Mouse (Mus musculus) cortical plate, adult 2 months (tissue): ENCODE results near the gene Tmem160.

Source experiments
- CTCF ChIP-seq: fragments of 200-500 bp; IDR thresholded peaks from 2 replicates; pipeline ENCODE4 v1.5.1; 2011; ENCODE audit warnings: mild to moderate bottlenecking, control low read depth, low read length; ENCODE audit not compliant: insufficient read depth; ENCODE audit errors: extremely low read depth
- POLR2A ChIP-seq: fragments of 200-500 bp; IDR thresholded peaks from 2 replicates; pipeline ENCODE4 v1.6.1; 2011; ENCODE audit warnings: mild to moderate bottlenecking, low read length, control low read depth; ENCODE audit not compliant: insufficient read depth; ENCODE audit errors: extremely low read depth

GRCm38 (mm10) chr7:16415426-16415825 lies 37.2 kb upstream of the Tmem160 start:
- TF ChIP-seq CTCF (no peak), POLR2A (no peak)
